Mouse (Mus musculus) kidney, postnatal 14 days (tissue): ENCODE measurements around the gene Pccb.

Source experiments
- DNase-seq: peaks from one replicate; pipeline ENCODE4 v3.0.0; 2022; ENCODE audit warnings: mixed read lengths

Gene Pccb

DNA sequence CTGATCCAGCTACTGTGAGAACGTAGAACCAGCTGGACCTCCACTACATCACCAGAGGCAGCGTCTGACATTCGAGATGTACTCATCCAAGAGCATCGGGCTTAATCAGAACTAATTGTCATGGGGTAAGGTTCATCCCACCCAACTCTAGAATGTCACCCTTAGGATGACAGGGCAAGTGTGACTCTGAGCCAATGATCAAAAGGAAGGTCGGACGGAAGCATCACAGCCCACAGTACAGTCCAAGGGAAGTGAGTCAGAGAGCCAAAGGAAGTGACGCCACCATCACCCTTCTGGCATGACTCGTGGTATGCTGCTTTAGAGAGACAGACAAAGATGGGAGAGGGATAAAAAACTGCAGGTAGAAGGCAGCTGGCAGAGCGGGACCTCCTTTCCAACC lies 7.6 kb upstream of the Pccb start:
- no peak for DNase-seq

DNA sequence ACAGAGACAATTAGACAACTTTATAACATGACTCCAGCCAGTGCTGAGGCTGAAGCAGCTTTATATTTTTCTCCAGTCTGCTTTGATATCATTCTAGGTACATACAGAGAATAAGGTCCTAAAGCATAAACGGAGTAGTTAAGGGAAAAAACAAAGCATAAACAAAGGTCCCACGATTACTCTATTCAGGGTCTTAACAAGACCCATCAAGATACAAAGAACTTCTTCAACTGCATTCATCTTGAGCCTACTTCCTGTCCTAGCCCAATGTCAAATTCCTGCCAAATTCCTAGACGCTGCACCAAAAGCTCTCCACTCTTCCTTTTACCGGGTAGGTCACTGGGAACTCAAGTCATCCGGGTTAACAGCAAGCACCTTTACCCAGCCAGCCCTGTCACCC lies 6.8 kb upstream of the Pccb start:
- no peak for DNase-seq

GRCm38 (mm10) chr9:101038634-101039033 lies 3.9 kb upstream of the Pccb start:
- DNase-seq: no peak

DNA sequence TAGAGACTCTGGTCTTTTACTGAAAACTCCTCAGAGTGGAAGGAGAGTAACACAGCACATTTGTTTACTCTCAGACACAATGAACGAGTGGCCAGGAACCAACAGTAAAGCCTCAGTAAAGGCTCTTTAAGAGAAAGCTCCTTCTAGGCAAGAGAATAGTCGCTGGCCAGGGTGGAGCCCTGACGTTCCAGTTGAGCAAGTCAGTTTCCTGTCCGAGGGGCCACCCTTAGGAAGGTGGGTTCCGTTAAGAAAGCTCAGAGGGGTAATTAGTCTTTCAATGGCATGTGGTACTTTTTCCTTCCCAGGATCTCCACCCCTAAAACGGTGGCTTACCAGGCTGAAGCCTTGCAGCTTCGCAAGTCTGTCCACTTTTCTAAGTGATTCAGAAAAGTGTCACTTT lies 2.7 kb upstream of the Pccb start:
- peak; percentile 53 for DNase-seq

GRCm38 (mm10) chr9:101036876-101037275 lies 2.2 kb upstream of the Pccb start:
- DNase-seq: peak; percentile 45

DNA sequence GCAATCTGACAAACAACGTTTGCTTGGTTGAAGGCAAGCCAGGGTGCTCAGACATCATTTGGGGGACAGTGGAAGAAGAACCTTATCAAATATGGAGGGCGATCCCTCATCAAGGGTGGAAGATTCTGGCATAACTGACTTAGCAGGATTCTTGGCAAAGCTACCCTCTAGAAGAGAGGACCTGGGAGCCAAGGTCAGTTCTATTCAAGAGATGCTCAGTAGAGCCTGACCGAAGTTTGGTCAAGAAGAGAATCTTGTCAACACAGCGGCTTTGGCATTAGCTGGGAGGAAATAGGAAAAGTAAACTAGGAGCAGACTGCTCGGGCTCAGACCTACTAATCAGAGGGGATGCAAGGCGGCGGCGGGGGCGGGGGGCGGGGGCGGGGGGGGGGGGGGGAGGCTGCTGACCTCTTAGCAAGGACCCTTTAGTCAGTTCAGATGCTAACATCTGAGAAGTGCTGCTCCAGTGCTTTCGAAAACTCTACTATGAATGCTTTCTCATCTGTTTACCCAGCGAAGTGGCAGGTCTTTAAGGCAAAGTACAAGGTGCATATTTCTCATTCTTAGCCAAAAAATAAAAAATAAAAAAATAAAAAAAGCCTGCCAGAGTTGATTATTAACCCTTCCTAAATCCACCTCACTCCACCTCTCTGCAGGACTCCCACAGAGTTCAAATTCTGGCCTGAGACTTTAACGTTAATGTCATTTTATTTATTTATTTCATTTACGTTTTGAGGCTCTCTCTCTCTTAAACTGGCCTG lies 1.3 kb upstream of the Pccb start:
- peak; percentile 67 for DNase-seq

GRCm38 (mm10) chr9:101033761-101034447 lies 794 bp downstream of the Pccb start:
- no peak for DNase-seq

GRCm38 (mm10) chr9:101018768-101019167 lies 15.9 kb downstream of the Pccb start:
- DNase-seq: no peak

- peak; percentile 54 for DNase-seq
Measured at GRCm38 (mm10) chr9:101017734-101018516, 16.8 kb downstream of the Pccb start.

- peak; percentile 35 for DNase-seq
Measured at GRCm38 (mm10) chr9:101015324-101015723, 19.4 kb downstream of the Pccb start.

DNA sequence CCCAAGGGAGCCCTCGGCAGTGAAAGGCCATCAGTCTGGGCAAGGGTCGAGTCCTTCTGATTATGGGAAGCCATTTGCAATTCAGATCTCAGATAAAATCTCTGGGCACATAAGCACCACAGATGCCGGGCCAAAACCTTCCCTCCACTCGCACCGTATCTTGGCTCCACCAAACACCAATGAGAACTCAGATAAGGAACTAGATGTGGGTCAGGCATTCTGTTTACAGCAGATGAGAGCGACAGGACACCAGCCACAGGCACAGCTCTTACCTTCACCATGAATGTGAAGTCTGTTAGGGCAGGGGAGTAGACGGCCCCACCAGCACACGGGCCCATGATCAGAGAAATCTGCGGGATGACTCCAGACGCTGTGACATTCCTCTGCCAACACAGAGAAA lies 22.3 kb downstream of the Pccb start:
- no peak for DNase-seq

DNA sequence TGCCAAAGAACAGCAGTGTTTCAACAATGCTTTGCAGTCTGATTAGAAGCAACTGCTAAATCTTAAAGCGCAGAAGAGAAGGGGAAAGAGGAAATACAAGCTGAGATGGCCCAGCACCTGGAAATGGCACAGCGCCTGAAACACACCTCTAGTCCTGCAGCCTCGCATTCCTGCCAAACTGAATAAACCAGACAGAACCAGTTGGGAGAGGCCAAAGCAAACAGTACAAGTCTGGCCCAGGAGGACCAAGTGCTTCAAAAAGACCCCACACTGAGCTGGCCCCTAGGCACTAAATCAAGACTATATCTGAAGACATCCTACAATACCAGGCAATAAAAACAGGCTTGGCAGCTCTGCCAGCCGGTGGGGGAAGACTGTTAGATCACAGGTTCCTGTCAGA lies 28.8 kb downstream of the Pccb start:
- DNase-seq: peak; percentile 38

GRCm38 (mm10) chr9:101003302-101003701 lies 31.4 kb downstream of the Pccb start:
- DNase-seq: no peak

- DNase-seq: no peak
Measured at GRCm38 (mm10) chr9:101002841-101003240, 31.9 kb downstream of the Pccb start.

DNA sequence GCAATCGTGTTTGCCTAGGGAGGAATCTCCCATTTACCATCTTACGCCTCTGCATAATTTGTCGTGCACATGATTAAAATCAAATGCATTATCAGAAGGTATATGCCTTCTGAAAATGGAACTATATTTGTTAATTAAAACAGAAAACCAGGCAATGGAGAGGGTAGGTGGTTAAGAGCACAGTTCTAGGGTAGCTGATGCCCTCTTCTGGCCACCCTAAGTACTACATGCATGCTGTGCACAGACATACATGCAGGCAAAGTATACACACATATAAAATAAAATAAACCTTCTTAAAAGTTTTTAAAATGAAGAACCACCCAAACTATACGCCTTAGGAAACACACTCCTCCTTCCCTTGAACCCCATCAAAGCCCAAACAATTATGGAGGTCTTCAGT lies 32.6 kb downstream of the Pccb start:
- no peak for DNase-seq

DNA sequence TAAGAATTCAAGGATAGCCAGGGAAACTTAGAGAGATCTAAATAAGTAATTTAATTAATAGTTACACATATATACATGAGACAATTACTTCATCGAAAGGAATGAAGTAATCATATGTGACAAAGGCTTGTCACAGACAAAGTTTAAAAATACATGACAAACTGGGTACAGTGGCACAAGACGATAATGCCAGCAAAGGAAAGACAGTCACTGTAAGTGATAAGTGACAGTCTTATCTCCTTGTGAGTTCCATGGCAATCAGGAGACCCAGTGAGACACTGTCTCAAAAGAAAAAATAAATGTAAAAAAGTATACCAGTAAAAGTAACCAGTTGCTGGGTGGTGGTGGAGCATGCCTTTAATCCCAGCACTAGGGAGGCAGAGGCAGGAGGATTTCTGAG lies 37.6 kb downstream of the Pccb start:
- DNase-seq: no peak

DNA sequence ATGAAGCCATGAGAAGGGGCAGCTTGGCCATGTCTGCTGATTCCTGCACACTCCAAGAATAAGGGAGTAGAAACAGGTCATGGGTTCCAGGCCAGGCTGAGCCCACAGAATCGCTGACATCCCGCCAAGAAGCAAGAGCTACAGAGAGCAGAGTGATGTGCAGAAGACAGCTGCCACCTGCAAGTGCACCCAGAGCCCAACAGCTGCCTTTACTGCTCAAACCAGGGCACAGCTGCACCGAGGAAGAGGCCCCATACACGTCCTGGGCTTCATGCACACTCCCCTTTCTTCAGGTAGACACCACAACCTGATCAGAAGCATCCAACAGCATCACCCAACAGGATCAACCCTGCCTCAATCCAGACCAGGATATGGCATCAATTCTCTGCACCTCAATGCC lies 40.8 kb downstream of the Pccb start:
- DNase-seq: no peak

- DNase-seq: no peak
Measured at GRCm38 (mm10) chr9:100992191-100992590, 42.5 kb downstream of the Pccb start.

DNA sequence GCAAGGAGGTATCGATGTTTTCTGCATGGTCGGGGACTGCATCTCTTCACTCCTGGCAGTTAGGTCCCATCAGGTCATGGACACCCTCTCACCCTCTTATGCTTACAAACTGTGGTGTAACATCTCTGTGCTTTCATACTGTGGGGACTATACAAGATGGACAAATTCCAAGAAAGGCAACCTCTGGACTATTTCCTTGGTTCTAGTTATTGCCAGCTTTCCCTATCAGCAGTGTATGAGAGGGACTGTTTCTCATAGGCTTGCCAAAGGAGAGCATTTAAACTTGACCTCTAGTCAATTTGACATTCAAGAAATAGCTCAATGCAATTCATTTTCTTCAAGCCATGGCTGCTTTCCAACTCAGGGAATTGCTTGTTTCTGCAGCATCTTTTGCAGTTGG lies 43.4 kb downstream of the Pccb start:
- no peak for DNase-seq

DNA sequence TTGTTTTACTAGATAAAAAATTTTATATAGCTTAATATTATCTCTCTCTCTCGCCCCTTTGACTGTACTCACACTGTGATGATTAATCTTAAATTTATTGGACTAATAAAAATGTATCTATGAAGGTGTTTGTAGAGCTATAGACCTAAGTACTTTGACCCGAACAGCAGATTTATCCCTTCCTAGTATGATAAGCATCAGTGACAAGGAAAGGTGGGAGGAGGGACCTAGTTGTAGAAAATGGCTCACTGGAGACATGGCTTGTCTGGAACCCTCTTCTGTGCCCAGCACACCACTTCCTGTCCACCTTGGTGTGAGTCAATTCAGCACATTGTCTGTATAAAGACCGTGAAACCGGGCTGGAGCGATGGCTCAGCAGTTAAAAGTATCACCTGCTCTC lies 44.1 kb downstream of the Pccb start:
- no peak for DNase-seq

DNA sequence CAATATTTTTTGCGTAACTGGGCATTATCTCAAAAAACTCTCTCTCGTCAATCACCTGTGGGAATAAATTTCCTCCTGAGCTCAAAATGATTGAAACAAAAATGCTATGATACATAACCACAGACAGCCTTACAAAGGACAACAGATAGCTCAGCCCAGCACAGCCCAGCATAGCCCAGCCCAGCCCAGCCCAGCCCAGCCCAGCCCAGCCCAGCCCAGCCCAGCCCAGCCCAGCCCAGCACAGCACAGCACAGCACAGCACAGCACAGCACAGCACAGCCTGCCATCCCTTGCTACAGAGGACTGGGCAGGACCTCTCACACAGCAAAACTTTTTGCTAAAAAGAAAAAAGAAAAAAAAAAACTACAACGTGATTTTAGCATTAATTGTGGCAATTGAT lies 46.8 kb downstream of the Pccb start:
- no peak for DNase-seq

- DNase-seq: no peak
Measured at GRCm38 (mm10) chr9:100987006-100987405, 47.7 kb downstream of the Pccb start.

GRCm38 (mm10) chr9:100984381-100985310 lies 50.1 kb downstream of the Pccb start:
- no peak for DNase-seq
